Mouse (Mus musculus) brown adipose tissue, adult 24 weeks (tissue): Measurements from ENCODE around the gene Tbkbp1. TPM values are rescaled to one million over a fixed set of nuclear protein-coding genes. Genes with fewer than 3 reads are reported as not detected.

Experiments used
- H3K27ac ChIP-seq: fragments of 200-500 bp; replicated peaks from 2 replicates; pipeline ENCODE4 v1.5.1; 2012; ENCODE audit warnings: low read depth, mild to moderate bottlenecking, low read length
- H3K4me1 ChIP-seq: fragments of 200-500 bp; 2 replicates; pipeline ENCODE4 v1.6.1; 2012; ENCODE audit warnings: low read length, mixed read lengths; ENCODE audit not compliant: control insufficient read depth, insufficient read depth, insufficient read length
- H3K4me3 ChIP-seq: fragments of 200-500 bp; 2 replicates; pipeline ENCODE4 v1.5.1; 2012; ENCODE audit warnings: low read depth, mild to moderate bottlenecking, low read length, moderate library complexity; ENCODE audit not compliant: insufficient read depth
- polyA plus RNA-seq: library from polyadenylated mRNA; stranded (reverse); fragments of >200 nt; gene quantifications from 2 replicates; pipeline ENCODE4 v1.2.4, GENCODE M21; 2012; ENCODE audit not compliant: missing spikeins, insufficient read depth, insufficient read length

The Tbkbp1 gene
- polyA plus RNA-seq, 1 experiment = 29.8 TPM

GRCm38 (mm10) chr11:97145951-97146350 lies 5.3 kb downstream of the Tbkbp1 start:
- Histone ChIP-seq H3K27ac (no peak overlapping the region), H3K4me3 (no peak overlapping the region), H3K4me1 (peaks cover 11% of the 10 kb centered on the region)

GRCm38 (mm10) chr11:97145320-97145719 lies 6.0 kb downstream of the Tbkbp1 start:
- peaks cover 12% of the 10 kb centered on the region for H3K4me1 ChIP-seq
- no peak overlapping the region for H3K4me3 ChIP-seq
- no peak overlapping the region for H3K27ac ChIP-seq

- H3K27ac ChIP-seq = 0 out of 2 replicates have a peak overlapping the region, but pooled peaks have one; percentile 12
- H3K4me1 ChIP-seq = peaks cover 8% of the 10 kb centered on the region
- H3K4me3 ChIP-seq = no peak overlapping the region
Observed at GRCm38 (mm10) chr11:97143196-97143900, 7.9 kb downstream of the Tbkbp1 start.

GRCm38 (mm10) chr11:97142159-97142608 lies 9.1 kb downstream of the Tbkbp1 start:
- Histone ChIP-seq H3K27ac (peak overlapping the region; percentile 75), H3K4me1 (peaks cover 7% of the 10 kb centered on the region), H3K4me3 (no peak overlapping the region)

GRCm38 (mm10) chr11:97140811-97141210 lies 10.5 kb downstream of the Tbkbp1 start:
- peaks cover 7% of the 10 kb centered on the region for H3K4me1 ChIP-seq
- no peak overlapping the region for H3K4me3 ChIP-seq
- no peak overlapping the region for H3K27ac ChIP-seq

GRCm38 (mm10) chr11:97139256-97139655 lies 12.0 kb downstream of the Tbkbp1 start:
- Histone ChIP-seq H3K4me3 (no peak overlapping the region), H3K27ac (peak overlapping the region; percentile 20; the same call in 1 of the 2 replicates), H3K4me1 (peaks cover 11% of the 10 kb centered on the region)

GRCm38 (mm10) chr11:97138554-97139226 lies 12.6 kb downstream of the Tbkbp1 start:
- Histone ChIP-seq H3K27ac (peak overlapping the region; percentile 39), H3K4me3 (peak overlapping the region; percentile 42), H3K4me1 (peaks cover 11% of the 10 kb centered on the region)

- no peak overlapping the region for H3K27ac ChIP-seq
- peaks cover 5% of the 10 kb centered on the region; the same call in 1 of the 2 replicates for H3K4me1 ChIP-seq
- H3K4me3 ChIP-seq = no peak overlapping the region
Observed at GRCm38 (mm10) chr11:97133270-97133669, 18.0 kb downstream of the Tbkbp1 start.

- Histone ChIP-seq H3K27ac (no peak overlapping the region), H3K4me3 (no peak overlapping the region), H3K4me1 (peaks cover 5% of the 10 kb centered on the region; the same call in 1 of the 2 replicates)
Observed at GRCm38 (mm10) chr11:97132185-97132584, 19.1 kb downstream of the Tbkbp1 start.

GRCm38 (mm10) chr11:97131683-97132082 lies 19.6 kb downstream of the Tbkbp1 start:
- no peak overlapping the region for H3K4me3 ChIP-seq
- H3K4me1 ChIP-seq = peaks cover 5% of the 10 kb centered on the region; the same call in 1 of the 2 replicates
- no peak overlapping the region for H3K27ac ChIP-seq

- H3K4me1 ChIP-seq = 0 out of 2 replicates have a peak, but pooled peaks cover 5% of the 10 kb centered on the region
- H3K27ac ChIP-seq = no peak overlapping the region
- no peak overlapping the region for H3K4me3 ChIP-seq
Observed at GRCm38 (mm10) chr11:97130318-97130717, 21.0 kb downstream of the Tbkbp1 start.

GRCm38 (mm10) chr11:97128956-97129355 lies 22.3 kb downstream of the Tbkbp1 start:
- H3K4me1 ChIP-seq = no peaks in the 10 kb centered on the region
- no peak overlapping the region for H3K4me3 ChIP-seq
- no peak overlapping the region for H3K27ac ChIP-seq

GRCm38 (mm10) chr11:97127470-97128223 lies 23.6 kb downstream of the Tbkbp1 start:
- Histone ChIP-seq H3K27ac (no peak overlapping the region), H3K4me1 (no peaks in the 10 kb centered on the region), H3K4me3 (peak overlapping the region; percentile 56)

GRCm38 (mm10) chr11:97126645-97127468 lies 24.4 kb downstream of the Tbkbp1 start:
- H3K27ac ChIP-seq = no peak overlapping the region
- peak overlapping the region; percentile 56 for H3K4me3 ChIP-seq
- H3K4me1 ChIP-seq = no peaks in the 10 kb centered on the region
